Mouse (Mus musculus) bone marrow macrophage, adult 2 months (primary cell): ENCODE data around the gene M1ap. TPM values are rescaled to one million over a fixed set of nuclear protein-coding genes. Genes with fewer than 3 reads are reported as not detected.

Experiments
- H3K27ac ChIP-seq: 2 replicates; pipeline ENCODE4 v1.5.1; 2012; ENCODE audit warnings: low read depth, low read length; ENCODE audit not compliant: insufficient read depth
- H3K4me1 ChIP-seq: 2 replicates; pipeline ENCODE4 v1.6.1; 2012; ENCODE audit warnings: low read length; ENCODE audit not compliant: control insufficient read depth, insufficient read depth
- H3K4me3 ChIP-seq: 2 replicates; pipeline ENCODE4 v1.5.1; 2012; ENCODE audit warnings: mild to moderate bottlenecking, low read length, moderate library complexity; ENCODE audit not compliant: insufficient read depth
- CTCF ChIP-seq: IDR thresholded peaks from 2 replicates; pipeline ENCODE4 v1.5.1; 2012; ENCODE audit warnings: low read depth, mild to moderate bottlenecking, low read length, moderate library complexity
- POLR2A ChIP-seq: IDR thresholded peaks from 2 replicates; pipeline ENCODE4 v1.6.1; 2012; ENCODE audit warnings: mild to moderate bottlenecking, low read depth, low read length, borderline replicate concordance
- polyA plus RNA-seq: library from polyadenylated mRNA; stranded (reverse); fragments of >200 nt; gene quantifications from 2 replicates; pipeline ENCODE4 v1.2.4, GENCODE M21; 2012; ENCODE audit not compliant: missing spikeins, insufficient read depth, insufficient read length

M1ap gene
- polyA plus RNA-seq, 1 experiment = 2.4 TPM

DNA sequence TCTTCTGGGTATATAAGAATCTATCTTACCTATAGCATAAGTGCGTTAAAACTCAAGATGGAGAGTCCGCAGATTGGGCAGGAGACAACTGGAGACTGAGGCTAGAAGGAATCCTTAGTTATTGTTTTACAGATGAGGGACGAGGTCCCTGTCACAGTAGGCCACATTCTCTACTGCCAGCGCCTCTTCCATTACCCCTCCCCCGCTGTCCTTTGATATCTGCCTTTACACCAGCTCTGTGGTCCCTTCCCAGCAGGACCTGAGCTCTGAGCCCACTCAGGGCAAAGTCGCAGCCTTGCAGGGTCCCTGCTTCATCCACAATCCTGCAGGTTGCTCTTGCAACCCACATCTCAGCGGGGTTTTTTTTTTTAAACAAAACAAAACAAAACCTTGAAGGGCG, 121.5 kb downstream of the M1ap start:
- no peak overlapping the region for H3K4me3 ChIP-seq
- peaks cover 3% of the 10 kb centered on the region; the same call in 1 of the 2 replicates for H3K4me1 ChIP-seq
- TF ChIP-seq POLR2A (no peak), CTCF (no peak)
- no peak overlapping the region for H3K27ac ChIP-seq

GRCm38 (mm10) chr6:83068706-83069487, 122.2 kb downstream of the M1ap start:
- Histone ChIP-seq H3K4me1 (peaks cover 3% of the 10 kb centered on the region; the same call in 1 of the 2 replicates), H3K27ac (no peak overlapping the region), H3K4me3 (peak overlapping the region; percentile 27)
- TF ChIP-seq POLR2A = no peak
- no peak for TF ChIP-seq CTCF

DNA sequence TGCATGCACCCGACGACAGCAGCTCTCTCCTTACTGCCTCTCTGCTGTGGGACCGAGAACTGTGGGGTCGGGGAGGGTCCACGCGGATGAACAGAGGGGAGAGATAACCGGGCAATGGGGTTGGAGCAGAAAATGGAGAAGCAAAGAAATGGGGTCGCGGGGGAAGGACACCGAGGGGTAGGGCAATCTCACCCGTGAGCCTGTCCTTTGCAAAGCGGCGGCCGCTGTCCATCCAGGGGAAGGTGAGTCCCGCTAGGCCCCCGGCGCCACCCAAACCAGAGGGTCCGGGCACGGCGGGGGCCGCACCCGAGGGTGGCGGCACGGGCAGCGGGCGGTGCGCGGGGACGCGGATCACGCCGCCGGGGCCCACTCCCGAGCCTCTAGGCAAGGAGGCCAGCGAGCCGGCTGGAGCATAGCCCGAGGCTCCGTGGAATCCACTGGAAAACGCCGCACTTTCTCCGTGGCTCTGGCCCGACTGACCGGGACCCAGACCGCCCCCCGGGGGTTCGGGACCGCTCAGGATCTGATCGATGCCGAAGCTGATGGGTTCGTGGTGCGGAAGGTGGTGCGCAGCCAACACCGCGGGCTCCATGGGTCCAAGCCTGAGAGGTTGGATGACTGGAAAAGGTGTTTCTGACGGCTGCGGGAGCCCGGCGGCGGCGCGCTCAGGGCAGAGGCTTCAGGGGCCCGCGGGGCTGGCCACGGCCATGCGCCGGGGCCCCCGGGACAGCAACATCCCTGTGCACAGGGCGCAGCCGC, 123.0 kb downstream of the M1ap start:
- TF ChIP-seq CTCF (no peak), POLR2A (no peak)
- peak overlapping the region; percentile 27 for H3K4me3 ChIP-seq
- H3K4me1 ChIP-seq = peaks cover 3% of the 10 kb centered on the region; the same call in 1 of the 2 replicates
- H3K27ac ChIP-seq = no peak overlapping the region

- Histone ChIP-seq H3K27ac (no peak within 1 kb of the TSS), H3K4me3 (peak within 1 kb of the TSS; percentile 27), H3K4me1 (peaks cover 3% of the 10 kb centered on the region; the same call in 1 of the 2 replicates)
- TF ChIP-seq POLR2A = no peak
- no peak for TF ChIP-seq CTCF
Observed at GRCm38 (mm10) chr6:83070247-83070310, 123.4 kb downstream of the M1ap start, which contains the start of gene Tlx2. Gene Tlx2, minus strand, starts transcription at chr6:83070293.

DNA sequence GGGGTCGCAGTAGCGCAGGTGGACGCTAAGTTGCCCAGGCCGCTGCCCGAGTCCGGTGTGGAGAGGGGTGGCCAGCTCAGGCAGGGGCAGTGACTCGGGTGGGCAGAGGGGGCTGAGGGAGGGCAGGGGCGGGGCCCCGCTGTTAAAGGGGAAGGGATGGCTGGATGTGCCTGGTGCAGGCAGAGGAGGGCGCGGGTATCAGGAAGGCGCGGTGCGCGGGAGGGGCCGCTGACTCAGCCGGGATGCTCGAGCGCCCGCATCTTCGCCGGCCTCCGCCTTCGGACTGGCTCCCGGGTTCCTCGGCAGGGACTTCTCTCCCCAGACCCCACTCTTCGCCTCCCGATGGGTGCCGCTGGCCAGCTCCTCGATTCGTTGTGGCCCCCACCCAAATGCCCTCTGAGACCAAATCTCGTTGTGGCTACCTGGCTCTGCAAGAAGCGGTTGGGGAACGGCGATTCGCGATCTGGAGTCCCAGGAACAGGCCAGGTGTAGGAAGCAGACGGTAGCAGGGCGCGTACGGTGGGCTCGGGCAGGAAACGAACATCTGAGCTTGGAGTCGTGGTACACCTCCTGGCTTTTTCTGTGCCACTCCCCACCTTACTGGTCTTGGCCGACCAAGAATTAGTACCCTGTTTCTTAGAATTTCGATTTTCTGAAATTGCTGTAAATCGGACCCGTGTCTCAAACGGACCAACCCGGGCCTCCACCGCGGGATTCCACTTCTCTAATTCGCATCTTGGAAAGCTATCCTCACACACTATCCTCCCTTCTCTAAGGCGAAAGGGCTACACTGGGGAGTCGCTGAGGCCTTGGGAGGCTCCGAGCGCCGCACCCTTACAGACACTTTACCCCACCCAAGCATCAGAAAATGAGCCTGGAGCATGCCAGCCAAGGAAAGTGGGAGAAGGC, 123.9 kb downstream of the M1ap start:
- H3K27ac ChIP-seq = no peak overlapping the region
- TF ChIP-seq CTCF (no peak), POLR2A (no peak)
- H3K4me1 ChIP-seq = peaks cover 3% of the 10 kb centered on the region; the same call in 1 of the 2 replicates
- H3K4me3 ChIP-seq = peak overlapping the region; percentile 27

DNA sequence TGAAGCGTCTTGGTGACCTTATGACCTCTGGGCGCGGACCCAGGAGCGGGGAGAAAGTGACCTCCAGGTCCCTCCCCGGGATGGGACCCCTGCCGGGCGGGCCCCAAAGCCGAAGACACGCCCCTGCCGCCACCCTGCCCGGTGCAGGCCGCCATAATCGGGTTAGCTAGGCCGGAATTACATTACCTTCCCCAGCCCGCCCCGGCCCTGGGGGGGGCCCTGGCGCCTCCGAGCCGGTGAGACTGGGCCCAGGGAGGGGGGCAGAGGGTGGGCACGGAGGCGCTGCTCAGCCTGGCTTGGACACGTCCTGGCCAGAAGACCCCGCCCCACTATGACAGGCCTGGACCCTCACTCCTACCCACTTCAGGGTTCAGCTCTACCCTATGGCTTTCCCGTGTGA, 124.5 kb downstream of the M1ap start:
- peaks cover 3% of the 10 kb centered on the region; the same call in 1 of the 2 replicates for H3K4me1 ChIP-seq
- H3K4me3 ChIP-seq = peak overlapping the region; percentile 27; the same call in 1 of the 2 replicates
- TF ChIP-seq CTCF (no peak), POLR2A (no peak)
- H3K27ac ChIP-seq = no peak overlapping the region

GRCm38 (mm10) chr6:83074979-83075378, 128.3 kb downstream of the M1ap start:
- TF ChIP-seq POLR2A (no peak), CTCF (no peak)
- H3K27ac ChIP-seq = no peak overlapping the region
- H3K4me3 ChIP-seq = no peak overlapping the region
- H3K4me1 ChIP-seq = peaks cover 9% of the 10 kb centered on the region

DNA sequence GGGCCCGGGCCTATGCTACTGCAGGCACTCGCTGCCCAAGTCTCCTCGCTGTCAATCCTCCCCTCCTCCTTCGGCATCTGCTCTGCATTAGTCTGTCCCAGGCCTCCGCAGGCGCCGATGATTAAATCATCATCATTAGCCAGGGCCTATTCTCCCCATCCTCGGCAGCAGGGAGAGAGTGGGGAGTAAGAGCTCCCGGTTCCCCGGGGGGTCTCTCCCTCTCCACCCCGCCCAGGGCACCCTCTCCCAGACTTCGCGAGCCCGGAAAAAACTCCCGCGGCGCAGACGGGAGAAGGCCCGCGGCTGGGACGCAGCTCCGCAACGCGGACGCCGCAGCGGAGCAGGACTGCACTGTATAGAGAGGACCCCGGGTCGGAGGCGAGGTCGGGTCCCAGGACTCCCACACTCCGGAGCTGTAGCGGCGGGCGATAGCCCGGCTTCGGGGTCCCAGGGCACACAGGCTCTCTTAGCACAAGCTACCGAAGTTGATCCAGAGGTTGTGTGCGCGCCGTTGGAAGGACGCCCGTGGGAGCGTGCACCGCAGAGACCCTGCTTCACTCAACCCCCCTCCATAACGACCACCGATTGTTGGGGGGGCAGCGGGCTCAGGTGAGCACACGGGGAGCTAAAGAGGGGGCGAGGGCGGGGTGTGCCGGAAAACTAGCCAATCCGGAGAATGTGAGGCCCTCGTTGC, 131.1 kb downstream of the M1ap start, which contains the start of gene Pcgf1:
Pcgf1 (plus strand) TSS at position 240 of the 694 bp plus-strand sequence.
- TF ChIP-seq CTCF = no peak
- Histone ChIP-seq H3K4me3 (peak within 1 kb of the TSS; percentile 69), H3K27ac (peak within 1 kb of the TSS; percentile 65), H3K4me1 (peaks cover 6% of the 10 kb centered on the region; the same call in 1 of the 2 replicates)

DNA sequence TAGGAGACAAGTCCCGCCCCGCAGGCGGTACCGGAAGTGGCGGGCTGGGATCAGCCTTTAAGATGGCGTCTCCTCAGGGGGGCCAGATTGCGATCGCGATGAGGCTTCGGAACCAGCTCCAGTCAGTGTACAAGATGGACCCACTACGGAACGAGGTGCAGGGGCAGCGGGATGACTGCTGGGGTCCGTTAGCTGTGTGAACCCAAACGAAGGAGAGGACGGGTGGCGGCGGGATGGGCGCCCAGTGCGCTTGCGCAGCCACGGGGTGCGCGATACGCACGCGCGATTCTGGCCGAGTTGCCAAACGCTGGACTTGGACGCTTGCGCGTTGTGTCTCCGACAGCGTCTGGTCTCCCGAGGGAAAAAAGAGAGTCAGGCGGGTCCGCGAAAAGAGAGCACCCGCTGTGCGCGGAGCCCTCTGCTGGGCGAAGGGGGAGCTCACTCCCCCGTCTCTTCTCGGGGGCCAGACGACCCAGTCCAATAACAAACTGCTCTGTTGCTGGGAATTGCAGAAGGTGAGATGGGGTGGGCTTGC, 131.7 kb downstream of the M1ap start:
- TF ChIP-seq POLR2A (no peak), CTCF (0 out of 2 replicates have a peak, but pooled peaks have one; percentile 33)
- peak overlapping the region; percentile 69 for H3K4me3 ChIP-seq
- H3K27ac ChIP-seq = peak overlapping the region; percentile 65
- peaks cover 6% of the 10 kb centered on the region; the same call in 1 of the 2 replicates for H3K4me1 ChIP-seq

Other genes starting within 250 kb of the M1ap start
- gene Pole4, start 241.5 kb upstream of the M1ap start, polyA plus RNA-seq = 34.8 and 43.4 TPM in 2 replicates
- 21.9 and 24.9 TPM in 2 replicates for gene Hk2, start 172.4 kb upstream of the M1ap start, polyA plus RNA-seq
- gene Sema4f, start 7.1 kb upstream of the M1ap start, polyA plus RNA-seq = not detected in 2 replicates
- gene Dok1, start 86.6 kb downstream of the M1ap start, polyA plus RNA-seq = 69.9 and 72.0 TPM in 2 replicates
- gene Loxl3, start 87.3 kb downstream of the M1ap start, polyA plus RNA-seq = 18.8 and 21.2 TPM in 2 replicates
- gene Aup1, start 107.6 kb downstream of the M1ap start, polyA plus RNA-seq = 354 and 391 TPM in 2 replicates
- gene Htra2, start 108.4 kb downstream of the M1ap start, polyA plus RNA-seq = 90.8 and 108 TPM in 2 replicates
- gene Dqx1, start 110.9 kb downstream of the M1ap start, polyA plus RNA-seq = 0.83 and 1.6 TPM in 2 replicates
- not detected in 2 replicates for gene Tlx2, start 123.4 kb downstream of the M1ap start, polyA plus RNA-seq
- 31.0 and 37.0 TPM in 2 replicates for gene Pcgf1, start 131.0 kb downstream of the M1ap start, polyA plus RNA-seq
- 0.78 TPM in 1 of 2 replicates, not detected in the other for gene Lbx2, start 139.5 kb downstream of the M1ap start, polyA plus RNA-seq
- gene Ccdc142, start 154.7 kb downstream of the M1ap start, polyA plus RNA-seq = 3.2 and 6.1 TPM in 2 replicates
- gene Gm42688, start 154.7 kb downstream of the M1ap start, polyA plus RNA-seq = 5.5 and 6.1 TPM in 2 replicates
- 26.5 and 26.9 TPM in 2 replicates for gene Mrpl53, start 162.1 kb downstream of the M1ap start, polyA plus RNA-seq
- 16.1 and 17.1 TPM in 2 replicates for gene Mogs, start 168.6 kb downstream of the M1ap start, polyA plus RNA-seq
- gene Wbp1, start 174.7 kb downstream of the M1ap start, polyA plus RNA-seq = 20.3 and 27.1 TPM in 2 replicates
- gene Ino80b, start 178.5 kb downstream of the M1ap start, polyA plus RNA-seq = 25.1 and 26.8 TPM in 2 replicates
- 1.4 and 1.8 TPM in 2 replicates for gene Rtkn, start 188.6 kb downstream of the M1ap start, polyA plus RNA-seq
- 1.5 and 3.5 TPM in 2 replicates for gene Wdr54, start 209.5 kb downstream of the M1ap start, polyA plus RNA-seq
- not detected in 2 replicates for gene 1700003E16Rik, start 209.5 kb downstream of the M1ap start, polyA plus RNA-seq
- 87.2 and 98.2 TPM in 2 replicates for gene Dctn1, start 219.0 kb downstream of the M1ap start, polyA plus RNA-seq